Mouse (Mus musculus) liver, adult 2 months (tissue): ENCODE measurements around the gene Pomgnt1. TPM values are rescaled to one million over a fixed set of nuclear protein-coding genes. Genes with fewer than 3 reads are reported as not detected.

Experiments used
- DNase-seq: peaks from one replicate; pipeline ENCODE4 v3.0.0-alpha.2; 2011; ENCODE audit warnings: low read depth, low spot score; ENCODE audit errors: extremely low read depth
- H3K27ac ChIP-seq: fragments of 200-500 bp; replicated peaks from 2 replicates; pipeline ENCODE4 v1.5.1; 2012; ENCODE audit warnings: low read depth, mild to moderate bottlenecking, control low read depth, inconsistent platforms, low read length; ENCODE audit not compliant: insufficient read depth
- H3K27me3 ChIP-seq: fragments of 200-500 bp; 2 replicates; pipeline ENCODE4 v1.6.1; 2012; ENCODE audit warnings: mild to moderate bottlenecking, moderate library complexity, low read length, inconsistent platforms; ENCODE audit not compliant: control insufficient read depth, insufficient read depth
- H3K36me3 ChIP-seq: fragments of 200-500 bp; 2 replicates; pipeline ENCODE4 v1.6.1; 2012; ENCODE audit warnings: low read length, inconsistent platforms; ENCODE audit not compliant: control insufficient read depth, insufficient read depth
- H3K4me1 ChIP-seq: fragments of 200-500 bp; 2 replicates; pipeline ENCODE4 v1.6.1; 2011; ENCODE audit warnings: low read length; ENCODE audit not compliant: control insufficient read depth, insufficient read depth
- H3K4me3 ChIP-seq: fragments of 200-500 bp; 2 replicates; pipeline ENCODE4 v1.5.1; 2011; ENCODE audit warnings: low read depth, mild to moderate bottlenecking, control low read depth, low read length, moderate library complexity; ENCODE audit not compliant: insufficient read depth
- H3K79me2 ChIP-seq: fragments of 200-500 bp; 2 replicates; pipeline ENCODE4 v1.6.1; 2012; ENCODE audit warnings: inconsistent platforms, mild to moderate bottlenecking, low read length, moderate library complexity; ENCODE audit not compliant: control insufficient read depth, insufficient read depth
- H3K9ac ChIP-seq: fragments of 200-500 bp; 2 replicates; pipeline ENCODE4 v1.6.1; 2012; ENCODE audit warnings: low read depth, mild to moderate bottlenecking, control low read depth, inconsistent platforms, low read length
- CTCF ChIP-seq: fragments of 200-500 bp; IDR thresholded peaks from 2 replicates; pipeline ENCODE4 v1.5.1; 2011; ENCODE audit warnings: low read depth, low read length, control low read depth
- POLR2A ChIP-seq: fragments of 200-500 bp; IDR thresholded peaks from 2 replicates; pipeline ENCODE4 v1.6.1; 2011; ENCODE audit warnings: low read length, control low read depth; ENCODE audit not compliant: insufficient read depth; ENCODE audit errors: extremely low read depth
- WGBS: fragments of 180-500 bp; shearing (Covaris S2); methylation state at CpG from one replicate; pipeline ENCODE4 v1.1.7; 2018; 5-methylcytosine and 5-hydroxymethylcytosine counted together
- polyA plus RNA-seq: library from polyadenylated mRNA; depleted of rRNA; stranded (reverse); fragments of >200 nt; gene quantifications from 2 replicates; pipeline ENCODE4 v1.2.3, GENCODE M21; 2012
- total RNA-seq: library from RNA; depleted of rRNA; stranded (reverse); fragments of >200 nt; gene quantifications from 2 replicates; pipeline ENCODE4 v1.2.3, GENCODE M21; 2014

The Pomgnt1 gene
- total and polyA plus RNA-seq, 2 experiments: 14.7 to 19.1 TPM

DNA sequence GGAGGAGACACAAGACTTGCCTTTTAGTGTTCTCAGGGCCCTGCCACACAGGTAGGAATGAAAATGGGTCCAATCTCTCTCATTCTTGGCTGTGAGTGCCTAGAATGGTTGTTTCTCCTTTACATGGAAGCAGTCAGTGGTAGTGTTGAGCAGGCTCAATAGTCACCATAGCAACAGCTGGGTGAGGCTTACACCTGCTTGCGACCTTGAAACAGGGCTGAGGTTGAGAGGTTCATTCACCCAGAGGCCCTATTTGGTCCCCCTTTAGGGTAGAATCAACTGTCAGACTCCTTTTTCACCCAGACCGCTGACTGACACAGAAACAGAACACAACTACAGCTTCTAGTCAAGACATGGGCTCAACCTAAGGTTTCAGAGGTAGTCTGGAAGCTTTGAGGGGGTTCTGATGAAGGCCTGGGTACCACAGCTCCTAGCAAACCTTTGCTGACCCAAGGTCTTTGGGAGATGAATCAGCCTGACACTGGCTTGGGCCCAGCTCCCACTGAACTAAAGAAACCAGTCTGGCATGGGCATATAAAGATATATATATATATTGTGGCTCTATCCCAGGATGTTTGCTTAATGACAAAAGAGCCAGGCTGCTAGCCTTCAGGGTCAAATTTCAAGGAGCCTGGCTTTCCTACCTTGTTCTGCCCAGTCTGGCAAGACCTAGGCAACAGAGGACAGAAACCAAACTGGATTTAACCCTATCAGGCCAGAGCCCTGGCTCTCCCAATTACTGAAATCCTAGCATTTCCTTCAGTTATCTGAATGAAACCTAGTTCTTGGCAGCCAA is 41.3 kb downstream of the Pomgnt1 start:
- TF ChIP-seq POLR2A (no peak), CTCF (no peak)
- Histone ChIP-seq H3K36me3 (no peaks in the 10 kb centered on the region), H3K4me3 (no peak overlapping the region), H3K27me3 (no peaks in the 10 kb centered on the region), H3K9ac (no peak overlapping the region), H3K27ac (no peak overlapping the region), H3K4me1 (no peaks in the 10 kb centered on the region), H3K79me2 (no peaks in the 10 kb centered on the region)
- 83% methylated on average over 2 of the region's 2 CpGs for WGBS
- no peak for DNase-seq

DNA sequence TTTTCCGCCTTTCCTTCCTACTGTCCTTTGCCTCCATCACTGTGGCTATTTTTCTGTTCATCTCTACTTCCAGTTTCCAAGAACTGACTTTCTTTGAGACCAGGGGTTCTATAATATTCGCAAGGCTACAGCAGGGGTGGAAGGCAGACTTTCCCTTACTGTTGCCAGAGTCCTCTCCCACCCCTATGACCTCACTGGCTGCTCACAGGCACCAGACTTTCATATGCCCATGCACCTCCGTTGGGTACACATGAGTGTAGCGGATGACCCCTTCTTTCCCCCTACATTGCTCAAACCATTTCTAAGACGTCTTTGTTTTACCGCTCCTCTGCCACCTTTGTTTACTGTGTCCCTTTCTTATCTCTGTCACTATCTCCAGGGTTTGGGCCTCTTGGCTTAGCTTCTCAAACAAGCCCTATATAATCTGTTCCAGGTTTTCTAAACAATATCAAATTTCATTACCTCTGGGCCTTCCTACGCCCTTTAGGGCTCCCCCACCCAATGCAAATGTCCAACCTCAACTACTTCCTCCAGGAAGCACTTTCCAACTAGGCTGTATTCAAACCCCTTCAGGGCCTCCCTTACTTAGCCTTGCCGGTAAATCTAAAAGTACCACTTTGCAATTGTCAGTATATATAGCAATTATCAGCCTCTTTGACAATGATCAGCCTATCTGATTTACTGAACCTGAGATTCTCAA is 42.2 kb downstream of the Pomgnt1 start:
- H3K79me2 ChIP-seq: no peaks in the 10 kb centered on the region
- no peaks in the 10 kb centered on the region for H3K4me1 ChIP-seq
- H3K36me3 ChIP-seq: no peaks in the 10 kb centered on the region
- no peak overlapping the region for H3K27ac ChIP-seq
- 80% methylated on average over 8 of the region's 8 CpGs for WGBS
- TF ChIP-seq CTCF (no peak), POLR2A (no peak)
- DNase-seq: no peak
- H3K4me3 ChIP-seq: no peak overlapping the region
- H3K9ac ChIP-seq: no peak overlapping the region
- no peaks in the 10 kb centered on the region for H3K27me3 ChIP-seq

DNA sequence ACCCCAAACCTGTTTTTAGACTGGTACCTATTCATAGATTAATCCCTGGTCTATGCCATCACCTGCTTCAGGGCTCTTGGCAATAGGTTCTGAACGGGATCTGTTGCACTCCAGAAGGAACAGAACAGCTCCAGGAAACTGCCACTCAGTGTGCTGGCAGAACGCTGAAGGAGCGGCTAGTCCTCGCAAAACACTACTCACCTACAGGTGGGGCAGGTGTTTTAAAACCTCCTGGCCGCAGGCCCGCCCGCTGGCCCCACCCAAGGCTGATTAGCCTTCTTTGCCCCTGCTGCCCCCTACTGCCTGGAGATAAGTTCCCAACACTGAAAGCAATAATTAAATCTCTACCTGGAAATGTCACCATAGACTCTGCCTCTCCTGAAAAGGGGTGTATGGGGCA is 43.8 kb downstream of the Pomgnt1 start, which contains the start of gene Tspan1:
Gene Tspan1 (minus strand): TSS at position 198 of the 400 bp plus-strand sequence.
- no peaks in the 10 kb centered on the region for H3K27me3 ChIP-seq
- H3K79me2 ChIP-seq: no peaks in the 10 kb centered on the region
- no peak within 1 kb of the TSS for H3K27ac ChIP-seq
- TF ChIP-seq CTCF (peak; percentile 40; the same call in 1 of the 2 replicates), POLR2A (no peak)
- no peaks in the 10 kb centered on the region for H3K4me1 ChIP-seq
- WGBS: 31% methylated on average over 7 of the region's 7 CpGs
- no peak within 1 kb of the TSS for H3K4me3 ChIP-seq
- H3K36me3 ChIP-seq: no peaks in the 10 kb centered on the region
- DNase-seq: no peak
- no peak within 1 kb of the TSS for H3K9ac ChIP-seq

DNA sequence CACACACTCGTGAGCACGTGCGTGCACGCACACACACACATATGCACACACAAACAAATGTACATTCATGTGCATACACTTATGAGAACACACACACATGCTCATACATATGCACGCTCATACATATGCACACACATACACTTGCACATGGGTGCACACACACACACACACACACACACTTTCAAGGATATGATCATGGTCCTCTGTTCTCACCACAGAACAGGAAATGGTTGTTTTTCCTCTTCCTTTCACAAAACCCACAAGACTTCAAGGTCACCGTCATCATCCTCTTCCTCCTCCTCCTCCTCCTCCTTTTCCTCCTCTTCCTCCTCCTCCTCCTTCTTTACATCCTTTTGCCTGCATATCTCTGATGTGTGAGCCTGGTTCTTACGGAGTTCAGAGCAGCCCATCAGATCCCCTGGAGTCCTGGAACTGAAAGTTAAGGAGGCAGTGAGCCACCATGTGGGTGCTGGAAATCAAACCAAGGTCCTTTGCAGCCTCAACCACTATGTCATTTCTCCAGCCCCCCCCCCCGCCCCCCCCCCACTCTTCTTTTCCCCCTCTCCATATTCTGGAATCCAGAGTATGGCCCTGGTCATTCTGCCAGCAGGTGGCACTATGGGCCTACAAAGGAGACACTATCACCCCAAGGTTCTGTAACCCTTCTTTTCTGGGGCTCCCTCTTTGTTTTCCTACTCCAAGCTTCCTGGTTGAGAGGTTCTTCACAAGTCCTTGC is 45.1 kb downstream of the Pomgnt1 start:
- 83% methylated on average over 7 of the region's 8 CpGs for WGBS
- Histone ChIP-seq H3K27me3 (no peaks in the 10 kb centered on the region), H3K9ac (no peak overlapping the region), H3K36me3 (no peaks in the 10 kb centered on the region), H3K4me3 (no peak overlapping the region), H3K4me1 (no peaks in the 10 kb centered on the region), H3K27ac (no peak overlapping the region), H3K79me2 (no peaks in the 10 kb centered on the region)
- no peak for DNase-seq
- TF ChIP-seq POLR2A: no peak
- peak; percentile 63; the same call in 1 of the 2 replicates for TF ChIP-seq CTCF

DNA sequence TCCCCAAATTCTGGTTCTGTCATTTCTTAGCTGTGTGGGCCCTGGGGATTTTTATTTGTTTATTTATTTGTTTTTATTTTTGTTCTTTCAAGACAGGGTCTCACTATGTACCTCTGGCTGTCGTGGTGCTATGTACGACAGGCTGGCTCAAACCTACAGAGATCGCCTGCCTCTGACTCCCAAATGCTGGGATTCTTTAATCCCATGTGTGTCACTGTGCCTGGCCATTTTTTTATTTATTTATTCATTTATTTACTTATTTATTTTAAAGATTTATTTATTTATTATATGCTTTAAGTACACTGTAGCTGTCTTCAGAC is 45.7 kb downstream of the Pomgnt1 start:
- DNase-seq: no peak
- H3K4me3 ChIP-seq: no peak overlapping the region
- H3K9ac ChIP-seq: no peak overlapping the region
- no peaks in the 10 kb centered on the region for H3K79me2 ChIP-seq
- no peak overlapping the region for H3K27ac ChIP-seq
- H3K36me3 ChIP-seq: no peaks in the 10 kb centered on the region
- 68% methylated on average over 3 of the region's 3 CpGs for WGBS
- no peaks in the 10 kb centered on the region for H3K4me1 ChIP-seq
- no peaks in the 10 kb centered on the region for H3K27me3 ChIP-seq
- no peak for TF ChIP-seq CTCF
- TF ChIP-seq POLR2A: no peak
